Mouse (Mus musculus): Measurements from ENCODE around the gene Nudt6.

Gene Nudt6

GRCm38 (mm10) chr3:37383096-37383765 is 36.8 kb downstream of the Nudt6 start:
- CTCF ChIA-PET = no interaction called here

DNA sequence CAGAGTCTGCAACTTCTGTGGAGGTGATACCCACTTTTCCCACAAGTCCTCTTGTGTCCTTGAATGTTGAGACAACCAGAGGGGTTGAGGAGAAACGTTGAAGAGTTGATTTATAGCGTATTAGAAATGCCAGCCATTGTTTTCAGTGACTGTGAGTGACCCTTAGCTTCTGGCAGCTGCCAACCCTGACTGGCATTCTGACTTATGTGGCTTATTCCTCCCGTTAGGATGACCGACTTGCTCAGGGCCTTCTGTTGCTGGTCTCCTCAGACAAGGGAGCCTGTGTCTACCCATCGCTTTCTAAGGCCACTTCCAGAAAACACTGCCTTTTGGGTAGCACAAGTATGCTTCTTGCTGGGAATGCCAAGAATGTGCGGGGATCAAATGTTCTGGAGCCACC is 38.6 kb downstream of the Nudt6 start:
- CTCF ChIA-PET = no interaction called here

- CTCF ChIA-PET = no interaction called here
Measured at GRCm38 (mm10) chr3:37379930-37380881, 39.8 kb downstream of the Nudt6 start.

DNA sequence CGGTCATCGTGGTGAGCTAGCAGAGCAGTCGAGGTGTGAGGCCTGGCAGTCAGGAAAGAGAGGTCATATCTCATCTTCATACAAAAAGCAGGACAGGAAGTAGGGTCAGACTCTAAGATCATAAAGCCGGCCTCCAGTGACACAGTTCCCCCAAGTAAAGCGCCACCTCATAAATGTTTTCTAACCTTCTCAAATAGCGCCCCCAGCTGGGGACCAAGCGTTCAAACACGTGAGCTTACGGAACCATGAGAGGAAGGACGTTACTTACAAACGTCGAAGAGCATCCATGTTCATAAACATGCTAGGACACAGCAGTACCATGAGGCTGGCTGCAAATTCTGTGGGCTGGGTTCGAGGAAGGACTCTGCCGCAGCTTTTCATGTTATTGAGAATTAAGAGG is 40.8 kb downstream of the Nudt6 start:
- CTCF ChIA-PET = no interaction called here

DNA sequence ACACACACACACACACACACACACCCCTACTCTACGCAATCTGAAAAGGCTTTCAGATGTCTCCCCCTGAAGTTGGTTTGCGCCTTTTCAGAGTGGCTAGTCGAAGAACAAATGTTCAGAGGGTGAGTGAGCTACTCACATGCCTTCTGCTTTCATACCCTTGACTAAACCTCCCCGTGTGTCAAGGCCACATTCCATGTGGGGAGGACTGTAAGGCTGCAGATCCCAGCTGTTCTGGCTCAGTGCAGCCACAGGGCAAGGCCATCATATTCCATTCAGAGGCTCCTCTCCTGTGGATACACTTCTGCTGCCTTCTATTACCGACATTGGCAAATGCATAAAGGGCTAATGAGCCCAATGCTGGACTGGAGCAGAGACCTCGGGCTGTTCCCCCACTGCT is 41.6 kb downstream of the Nudt6 start:
- CTCF ChIA-PET = no interaction called here

- CTCF ChIA-PET = no interaction called here
Measured at GRCm38 (mm10) chr3:37377926-37378325, 42.1 kb downstream of the Nudt6 start.

DNA sequence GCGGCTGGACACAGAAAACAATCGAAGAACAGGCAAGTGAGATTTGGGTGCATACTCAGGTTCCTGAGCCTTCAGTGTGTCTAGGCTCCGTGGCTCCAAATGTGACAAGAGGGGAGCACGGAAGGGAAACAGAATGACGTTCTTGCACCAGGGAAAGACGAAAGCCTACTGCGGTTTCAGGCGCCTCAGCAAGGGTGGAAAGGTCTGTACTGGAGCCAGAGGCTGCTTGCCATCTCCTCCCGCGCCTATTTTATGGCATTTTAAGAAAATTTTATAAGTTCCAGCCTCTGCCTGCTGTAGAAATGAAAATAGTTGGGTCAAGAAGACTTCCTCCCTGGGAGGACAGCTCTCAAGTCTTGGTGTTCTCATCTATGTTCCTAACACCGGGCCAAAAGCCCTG is 46.3 kb downstream of the Nudt6 start:
- CTCF ChIA-PET = no interaction called here

- CTCF ChIA-PET = no interaction called here
Measured at GRCm38 (mm10) chr3:37370407-37370806, 49.6 kb downstream of the Nudt6 start.

DNA sequence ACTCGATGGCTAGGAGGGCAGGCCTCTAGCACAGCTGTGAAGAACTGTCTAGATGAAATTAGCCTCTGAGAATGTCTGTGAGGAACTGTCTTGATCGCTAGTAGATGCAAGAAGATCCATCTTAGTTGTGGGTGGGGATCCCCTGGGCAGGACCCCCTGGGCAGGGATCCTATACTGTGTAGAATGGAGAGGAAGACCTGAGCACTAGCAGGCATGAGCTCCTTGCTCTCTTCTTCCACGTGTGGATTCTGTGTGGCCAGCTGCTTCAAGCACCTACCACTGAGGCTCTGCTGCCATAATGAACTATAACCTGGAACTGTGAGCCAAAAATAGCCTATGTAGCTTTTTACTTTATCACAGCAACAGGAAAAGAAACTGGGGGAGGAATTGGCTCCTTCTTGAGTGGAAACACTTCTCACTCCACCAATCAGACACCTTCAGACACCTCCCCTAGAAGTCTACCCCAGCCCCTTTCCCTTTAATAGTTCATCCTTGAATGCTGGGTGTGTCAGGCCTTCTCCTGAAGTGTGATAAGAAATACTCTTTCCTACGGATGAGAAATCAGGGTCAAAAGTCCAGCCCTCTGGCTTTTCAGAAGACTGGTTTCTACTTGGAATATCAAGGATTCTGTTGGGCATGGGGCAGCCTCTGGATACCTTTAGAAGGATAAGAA is 53.5 kb downstream of the Nudt6 start:
- CTCF ChIA-PET = no interaction called here

DNA sequence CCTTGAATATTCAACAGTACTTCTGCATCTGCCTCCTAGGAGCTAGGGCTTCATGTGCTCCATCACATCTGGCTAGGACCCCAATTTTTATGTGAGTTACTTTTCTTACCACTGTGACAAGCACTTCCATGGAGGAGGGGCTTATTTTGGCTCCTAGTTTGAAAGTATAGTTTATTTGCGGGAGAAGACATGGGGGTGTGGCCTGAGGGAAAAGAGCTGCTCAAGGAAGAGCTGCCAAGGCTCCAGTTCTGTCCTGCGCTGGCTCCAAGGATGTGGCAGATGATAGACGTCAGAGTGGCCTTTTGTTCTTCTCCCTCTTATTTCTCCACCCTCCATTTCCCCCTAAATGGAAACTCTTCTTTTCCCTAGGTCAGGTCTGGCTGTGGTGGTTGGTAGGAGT is 54.0 kb downstream of the Nudt6 start:
- CTCF ChIA-PET = no interaction called here

- CTCF ChIA-PET = no interaction called here
Measured at GRCm38 (mm10) chr3:37365144-37365543, 54.9 kb downstream of the Nudt6 start.

GRCm38 (mm10) chr3:37360729-37361128 is 59.3 kb downstream of the Nudt6 start:
- CTCF ChIA-PET = interaction anchor here (0.7 kb wide), 1 partner anchor 14 kb away, joined by 4 read pairs; no protein-coding TSS in a partner anchor
